Mouse (Mus musculus) embryo, embryonic 9.5 days (tissue): ENCODE data around the gene Pold1.
A peak's percentile ranks its signal among the peaks of the same experiment; 100 is the strongest.

ENCODE experiments used
- DNase-seq: peaks from one replicate; pipeline ENCODE4 v3.0.0-alpha.2; 2017; ENCODE audit errors: extremely low spot score

The Pold1 gene

GRCm38 (mm10) chr7:44581637-44582036 lies 33.0 kb upstream of the Pold1 start:
- no peak for DNase-seq

GRCm38 (mm10) chr7:44576333-44576844 lies 27.7 kb upstream of the Pold1 start:
- DNase-seq, result no peak

DNA sequence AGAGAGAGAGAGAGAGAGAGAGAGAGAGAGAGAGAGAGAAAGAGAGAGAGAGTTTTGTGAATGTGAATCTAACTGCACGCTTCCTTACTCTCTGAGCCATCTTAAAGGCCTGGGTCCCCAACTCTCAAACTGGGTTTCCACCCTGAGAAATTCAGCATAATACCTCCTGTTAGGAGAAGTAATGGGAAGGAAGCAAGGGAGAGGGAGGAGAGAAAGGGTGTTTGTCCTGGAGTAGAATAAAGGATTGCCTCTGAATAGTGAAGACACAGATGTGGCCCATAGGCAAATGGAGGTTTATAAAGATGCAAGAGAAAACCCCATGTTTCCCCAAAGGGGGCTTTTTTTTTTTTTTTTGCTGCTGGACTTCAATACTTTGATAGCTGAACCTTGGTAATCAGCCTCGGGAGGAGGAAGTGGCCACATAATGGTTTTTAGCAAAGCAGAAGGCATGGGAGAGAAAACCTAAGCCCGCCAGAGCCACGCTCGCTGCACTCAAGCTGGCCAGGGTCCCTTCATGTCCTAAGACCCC lies 24.4 kb upstream of the Pold1 start:
- no peak for DNase-seq

GRCm38 (mm10) chr7:44572213-44572701 lies 23.6 kb upstream of the Pold1 start, which contains the start of gene Napsa:
Napsa (plus strand) TSS chr7:44572380.
- DNase-seq, result no peak

DNA sequence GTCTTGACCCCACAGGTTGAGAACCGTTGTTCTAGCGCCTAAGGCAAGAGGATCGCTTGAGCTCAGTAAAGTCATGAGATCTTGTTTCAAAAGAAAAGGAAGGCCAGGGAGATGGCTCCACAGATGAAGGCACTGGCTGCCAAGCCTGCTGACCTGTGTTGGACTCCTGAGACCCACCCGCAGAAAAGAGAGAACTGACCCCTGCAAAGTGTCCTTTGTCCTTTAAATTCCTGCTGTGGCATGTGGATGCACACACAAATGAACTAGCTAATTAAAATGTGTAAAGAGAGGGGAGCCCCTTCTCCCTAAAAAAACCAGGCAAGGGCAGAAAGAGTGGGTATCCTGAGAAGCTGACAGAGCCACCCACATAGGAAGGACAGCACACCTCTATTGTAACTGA lies 23.2 kb upstream of the Pold1 start:
- no peak for DNase-seq

DNA sequence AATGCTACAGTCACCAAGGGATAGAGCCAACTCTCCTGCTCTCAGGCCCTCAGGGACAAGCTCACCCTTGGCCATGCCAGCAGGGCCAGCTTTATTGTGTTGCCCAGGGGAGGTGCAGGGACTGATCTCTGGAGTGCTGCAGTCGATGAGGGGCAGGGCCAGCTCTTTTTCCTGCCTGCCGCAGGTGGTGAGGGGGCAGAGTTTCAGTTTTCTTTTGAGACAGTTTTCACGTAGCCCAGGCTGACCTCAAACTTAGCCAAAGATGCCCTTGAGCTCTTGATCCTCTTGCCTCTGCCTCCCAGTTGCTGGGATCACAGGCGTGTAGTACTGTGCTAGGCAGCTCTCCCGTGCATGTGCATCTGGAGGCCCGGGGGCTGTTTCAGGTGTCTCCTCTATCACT lies 22.3 kb upstream of the Pold1 start:
- no peak for DNase-seq

DNA sequence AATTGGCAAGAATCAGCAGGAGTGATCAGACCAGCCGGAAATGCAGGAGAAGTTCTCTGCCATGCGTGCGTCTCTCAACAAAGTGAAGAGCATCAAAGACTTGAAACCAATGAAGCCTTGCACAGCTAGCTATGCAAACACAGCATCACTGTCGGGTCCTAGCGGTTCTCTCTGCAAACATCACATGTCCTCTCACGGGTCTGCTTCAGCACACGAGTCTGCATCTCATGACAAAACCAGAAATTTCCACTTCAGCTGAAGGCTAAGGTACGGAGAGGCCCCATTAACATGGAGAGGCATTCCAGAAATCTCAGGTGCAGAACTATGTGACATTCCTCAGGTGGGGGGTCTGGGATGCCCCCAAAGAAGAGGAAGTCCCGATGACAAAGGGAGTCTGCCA lies 20.2 kb upstream of the Pold1 start:
- no peak for DNase-seq

DNA sequence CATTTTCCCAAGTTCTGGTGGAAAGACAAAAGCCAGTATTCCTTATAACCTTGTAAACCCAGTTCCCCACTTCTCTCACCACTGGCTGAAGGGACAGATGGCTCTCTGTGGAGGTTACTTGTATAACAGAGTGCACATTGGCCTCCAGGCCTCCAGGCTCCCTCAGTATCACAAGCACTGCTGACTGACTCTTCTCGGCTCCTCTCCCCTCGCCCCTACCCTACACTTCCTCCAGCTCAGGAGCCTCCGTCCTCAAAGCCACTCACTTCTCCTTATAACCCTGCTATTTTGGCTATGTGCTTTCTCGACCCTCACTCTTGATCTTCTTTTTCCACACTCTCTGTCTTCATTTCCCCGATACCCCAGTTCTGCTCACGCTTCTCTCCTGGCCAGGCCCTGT lies 16.8 kb upstream of the Pold1 start:
- DNase-seq, result no peak

- DNase-seq, result no peak
These were observed 15.8 kb upstream of the Pold1 start for GRCm38 (mm10) chr7:44564486-44564885.

DNA sequence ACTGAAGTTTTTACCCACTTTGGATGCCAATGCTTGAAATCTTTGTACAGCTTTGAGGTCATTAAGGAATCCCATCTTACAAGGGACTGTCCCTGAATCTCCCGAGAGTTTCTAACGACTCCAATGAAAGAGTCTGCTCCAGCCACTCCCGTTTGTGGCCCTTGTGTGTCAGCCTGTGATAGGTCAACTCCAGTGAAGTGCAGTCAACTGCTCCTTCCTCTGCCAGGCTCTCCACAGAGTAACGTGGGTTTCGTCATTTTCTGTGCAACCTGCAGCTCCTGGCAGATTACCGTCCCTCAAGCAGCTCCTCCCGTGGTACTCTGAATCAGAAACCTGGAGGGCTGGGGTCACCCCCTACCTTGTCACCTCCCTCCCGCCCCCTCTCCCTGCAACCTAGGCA lies 14.6 kb upstream of the Pold1 start:
- no peak for DNase-seq

GRCm38 (mm10) chr7:44560435-44561400 lies 12.1 kb upstream of the Pold1 start:
- peak; percentile 76 for DNase-seq

GRCm38 (mm10) chr7:44557629-44558028 lies 9.0 kb upstream of the Pold1 start:
- DNase-seq, result no peak

DNA sequence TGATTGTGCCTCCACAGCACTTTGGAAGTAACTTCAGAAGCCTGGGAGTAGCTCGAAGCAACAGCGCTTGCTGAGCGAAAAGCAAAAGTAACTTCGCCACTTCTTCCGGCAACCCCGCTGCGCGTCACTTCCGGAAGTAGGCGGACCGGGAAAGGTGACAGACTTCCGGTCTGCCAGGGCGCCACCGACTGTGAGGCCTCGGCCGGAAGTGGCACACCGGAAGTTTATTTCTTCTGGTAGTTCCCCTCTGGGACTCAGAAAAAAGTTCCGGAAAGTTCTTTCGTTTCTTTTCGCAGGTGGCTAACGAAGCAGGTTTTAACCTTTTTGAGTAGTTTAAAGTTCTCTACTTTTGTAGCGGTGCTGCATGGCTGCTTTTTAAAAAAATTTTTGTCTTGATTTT lies 5.2 kb upstream of the Pold1 start, which contains the start of gene Nr1h2:
Nr1h2 (minus strand) TSS at position 126 of the 400 bp plus-strand sequence.
- DNase-seq, result peak; percentile 93

DNA sequence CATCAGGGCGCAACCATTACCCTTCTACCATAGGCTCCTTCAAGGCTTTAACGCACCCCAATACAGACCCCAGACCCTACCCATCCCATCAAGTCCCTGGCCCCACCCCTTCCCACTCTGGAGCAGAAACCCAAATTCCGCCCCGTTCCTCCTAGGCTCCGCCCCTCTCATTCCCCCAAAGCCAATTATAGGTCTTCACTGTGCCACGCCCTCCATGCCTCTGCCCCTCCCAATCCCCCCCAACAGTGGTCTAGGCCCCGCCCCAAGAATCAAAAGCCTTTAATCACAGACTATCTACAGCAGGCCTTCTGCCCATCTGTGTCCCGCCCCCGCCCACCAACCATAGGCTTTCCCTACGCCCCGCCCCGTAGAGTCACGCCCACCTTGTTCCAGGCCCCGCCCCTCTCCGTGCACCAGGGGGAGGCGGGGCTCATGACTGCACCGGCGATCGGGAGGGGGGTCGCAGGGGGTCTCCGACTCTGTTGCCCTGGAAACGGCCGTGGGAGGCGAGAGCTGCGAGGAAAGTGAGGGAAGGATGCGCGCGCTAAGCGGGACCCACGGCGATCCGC lies 4.6 kb upstream of the Pold1 start:
- DNase-seq, result peak; percentile 94

DNA sequence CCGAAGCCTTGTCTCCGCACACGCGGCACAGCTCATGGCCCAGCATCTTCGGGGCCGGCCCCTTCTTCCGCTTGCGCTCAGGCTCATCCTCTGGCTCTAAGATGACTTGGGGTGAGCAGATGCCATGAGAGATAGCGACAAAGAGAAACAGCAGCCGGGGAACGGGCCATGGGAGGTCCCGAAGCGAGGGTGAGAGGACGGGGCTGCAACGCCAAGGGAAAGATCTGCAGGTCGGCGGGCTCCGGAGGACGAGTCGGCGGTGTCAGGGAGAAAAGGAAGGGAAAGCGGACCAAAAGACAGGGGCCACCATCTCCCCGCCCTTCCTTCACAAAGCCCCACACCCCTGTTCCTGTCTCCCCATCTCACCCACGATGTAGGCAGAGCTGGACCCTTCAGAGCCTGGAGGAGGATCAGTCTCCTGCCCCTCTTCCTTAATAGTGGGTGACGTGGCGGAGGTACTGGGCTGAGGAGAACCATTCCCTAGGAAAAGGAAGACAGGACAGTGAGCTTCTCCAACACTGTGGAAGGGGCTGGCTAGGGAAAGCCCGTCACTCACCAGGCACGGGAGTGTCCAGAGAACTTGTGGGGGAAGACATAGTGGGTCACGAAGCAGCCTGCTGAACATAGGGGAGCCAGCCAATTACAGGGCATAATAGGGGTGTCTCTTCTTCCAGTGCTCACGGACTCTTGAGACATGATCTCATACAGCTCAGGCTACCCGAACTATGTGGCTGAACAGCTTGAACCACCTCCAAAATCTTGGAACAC lies 3.7 kb upstream of the Pold1 start:
- DNase-seq, result no peak

DNA sequence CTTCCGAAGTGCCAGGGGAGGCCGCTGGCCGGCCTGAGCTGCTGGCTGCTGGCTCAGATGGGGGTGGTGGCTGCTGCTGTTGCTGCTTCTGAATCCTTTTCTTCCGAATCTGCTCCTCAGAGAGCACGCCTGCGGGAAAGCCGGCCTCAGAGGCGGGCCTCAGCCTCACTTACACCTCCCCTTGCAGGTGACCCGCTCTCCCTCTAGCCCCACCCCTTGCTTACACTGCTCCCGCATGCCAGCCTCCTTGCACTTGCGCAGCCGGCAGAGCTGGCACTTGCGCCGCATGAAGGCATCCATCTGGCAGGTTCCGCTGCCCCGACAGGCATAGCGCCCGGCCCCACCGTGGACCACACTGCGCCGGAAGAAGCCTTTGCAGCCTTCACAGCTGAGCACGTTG lies 3.1 kb upstream of the Pold1 start:
- no peak for DNase-seq

DNA sequence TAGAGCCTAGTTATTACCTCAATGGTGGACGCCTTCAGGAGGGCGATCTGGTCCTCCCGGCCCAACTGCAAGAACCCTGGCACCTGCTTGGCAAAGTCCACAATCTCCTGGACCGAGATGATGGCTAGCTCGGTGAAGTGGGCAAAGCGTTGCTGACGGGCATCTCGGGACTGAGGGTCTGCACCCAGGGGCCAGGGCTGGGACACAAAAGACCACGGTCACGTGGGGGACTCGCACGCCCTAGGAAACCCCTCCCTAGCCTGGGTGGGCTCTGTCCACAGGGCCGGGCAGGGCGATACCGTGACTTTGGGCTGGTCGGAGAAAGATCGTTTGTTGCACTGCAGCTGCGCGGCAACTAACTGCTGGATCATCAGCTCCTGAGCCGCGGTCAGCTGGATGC lies 2.7 kb upstream of the Pold1 start:
- DNase-seq, result no peak

DNA sequence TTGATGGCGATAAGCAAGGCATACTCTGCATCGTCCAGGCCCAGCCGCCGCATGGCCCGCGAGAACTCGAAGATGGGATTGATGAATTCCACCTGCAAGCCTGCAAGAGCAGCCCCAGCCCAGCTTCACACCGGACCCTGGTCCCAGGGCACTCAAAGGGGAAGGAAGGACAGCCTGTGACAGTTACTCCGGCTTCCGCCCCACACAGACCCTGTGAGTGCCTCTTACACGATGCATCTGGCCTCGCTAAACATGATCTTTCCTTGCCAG lies 1.7 kb upstream of the Pold1 start:
- no peak for DNase-seq

- DNase-seq, result no peak
These were observed 1.2 kb upstream of the Pold1 start for GRCm38 (mm10) chr7:44549621-44550408.

DNA sequence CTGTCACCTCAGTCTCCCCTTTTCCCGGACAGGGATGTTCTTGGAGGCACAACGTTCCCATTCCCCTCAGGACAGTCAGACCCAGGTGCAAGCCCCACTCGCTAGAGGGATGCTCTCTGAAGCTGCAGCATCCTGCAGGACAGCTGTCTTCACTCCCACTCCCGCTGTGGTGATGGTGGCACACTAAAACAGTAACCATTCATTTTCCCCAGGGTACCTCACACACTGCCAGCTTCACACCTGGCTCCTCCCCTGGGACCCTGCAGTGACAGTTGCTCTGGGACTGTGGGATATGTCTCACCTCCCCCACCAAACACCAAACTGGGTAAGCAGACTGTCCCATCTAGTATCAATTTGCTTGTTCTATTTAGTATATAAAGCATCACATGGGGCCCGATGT lies 924 bp downstream of the Pold1 start:
- DNase-seq, result no peak

GRCm38 (mm10) chr7:44547041-44547440 lies 1.6 kb downstream of the Pold1 start:
- DNase-seq, result no peak
